Mouse (Mus musculus) MEL (cell line): ENCODE measurements around the gene Ccpg1. TPM values are rescaled to one million over a fixed set of nuclear protein-coding genes. Genes with fewer than 3 reads are reported as not detected.
A peak's percentile ranks its signal among the peaks of the same experiment; 100 is the strongest.

Experiments
- DNase-seq: peaks from one replicate; pipeline ENCODE4 v3.0.0; 2011; ENCODE audit warnings: low read depth, low spot score
- H3K27ac ChIP-seq: 2 replicates; pipeline ENCODE4 v1.5.1; 2012; ENCODE audit warnings: low read depth, mild to moderate bottlenecking, control low read depth, low read length, moderate library complexity; ENCODE audit not compliant: control insufficient read depth
- H3K27me3 ChIP-seq, 2 experiments: fragments of 150-350 bp in 1 of 2; sonication (generic) in 1 of 2; 2 replicates each; pipeline ENCODE4 v1.6.1; 2012; ENCODE audit warnings: low read length in 2 of 2, mild to moderate bottlenecking in 2 of 2, improper control_type of control experiment in 1 of 2, moderate library complexity in 1 of 2; ENCODE audit not compliant: insufficient read depth in 2 of 2, control insufficient read depth in 1 of 2
- H3K36me3 ChIP-seq, 2 experiments: 2 replicates each; pipeline ENCODE4 v1.6.1; 2012 to 2014; ENCODE audit warnings: low read length in 2 of 2, improper control_type of control experiment in 1 of 2, inconsistent platforms in 1 of 2, mild to moderate bottlenecking in 1 of 2; ENCODE audit not compliant: insufficient read depth in 2 of 2, control insufficient read depth in 1 of 2
- H3K4me1 ChIP-seq, 2 experiments: fragments of 150-350 bp in 1 of 2; sonication (generic) in 1 of 2; 2 replicates each; pipeline ENCODE4 v1.6.1; 2012; ENCODE audit warnings: low read length in 2 of 2, improper control_type of control experiment in 1 of 2, mild to moderate bottlenecking in 1 of 2; ENCODE audit not compliant: insufficient read depth in 2 of 2, control insufficient read depth in 1 of 2
- H3K4me3 ChIP-seq, 2 experiments: fragments of 150-350 bp in 1 of 2; sonication (generic) in 1 of 2; 2 replicates each; pipeline ENCODE4 v1.5.1; 2012; ENCODE audit warnings: low read depth in 2 of 2, low read length in 2 of 2, mild to moderate bottlenecking in 2 of 2, moderate library complexity in 2 of 2, control low read depth in 1 of 2, improper control_type of control experiment in 1 of 2; ENCODE audit not compliant: control insufficient read depth in 1 of 2, insufficient read depth in 1 of 2
- H3K79me2 ChIP-seq: 2 replicates; pipeline ENCODE4 v1.6.1; 2012; ENCODE audit warnings: mild to moderate bottlenecking, low read length, moderate library complexity; ENCODE audit not compliant: control insufficient read depth, poor library complexity, insufficient read depth
- H3K9ac ChIP-seq: 2 replicates; pipeline ENCODE4 v1.6.1; 2012; ENCODE audit warnings: low read depth, mild to moderate bottlenecking, control low read depth, low read length, moderate library complexity; ENCODE audit not compliant: control insufficient read depth, poor library complexity, severe bottlenecking
- H3K9me3 ChIP-seq: fragments of 150-350 bp; sonication (generic); replicated peaks from 2 replicates; pipeline ENCODE4 v1.6.1; 2012; ENCODE audit warnings: mild to moderate bottlenecking, low read length, improper control_type of control experiment, moderate library complexity; ENCODE audit not compliant: insufficient read depth
- BHLHE40 ChIP-seq: IDR thresholded peaks from 2 replicates; pipeline ENCODE4 v1.6.1; 2012; ENCODE audit warnings: low read depth, mild to moderate bottlenecking, inconsistent platforms, low read length, improper control_type of control experiment, borderline replicate concordance
- CHD1 ChIP-seq: IDR thresholded peaks from 2 replicates; pipeline ENCODE4 v1.6.1; 2012; ENCODE audit warnings: low read depth, mild to moderate bottlenecking, inconsistent platforms, low read length, improper control_type of control experiment
- CHD2 ChIP-seq: IDR thresholded peaks from 2 replicates; pipeline ENCODE4 v1.6.1; 2011; ENCODE audit warnings: low read length, improper control_type of control experiment
- EP300 ChIP-seq, 2 experiments: IDR thresholded peaks; 2 replicates each; pipeline ENCODE4 v1.6.1; 2011; ENCODE audit warnings: improper control_type of control experiment in 2 of 2, low read length in 2 of 2, low read depth in 1 of 2, mild to moderate bottlenecking in 1 of 2
- ETS1 ChIP-seq: IDR thresholded peaks from 2 replicates; pipeline ENCODE4 v1.6.1; 2012; ENCODE audit warnings: low read depth, mild to moderate bottlenecking, inconsistent platforms, low read length, improper control_type of control experiment, moderate library complexity
- GABPA ChIP-seq: IDR thresholded peaks from 2 replicates; pipeline ENCODE4 v1.6.1; 2012; ENCODE audit warnings: low read depth, mild to moderate bottlenecking, inconsistent platforms, low read length, improper control_type of control experiment, moderate library complexity
- GATA1 ChIP-seq: IDR thresholded peaks from 2 replicates; pipeline ENCODE4 v1.6.1; 2011; ENCODE audit warnings: low read depth, low read length, improper control_type of control experiment
- HCFC1 ChIP-seq: IDR thresholded peaks from 2 replicates; pipeline ENCODE4 v1.6.1; 2012; ENCODE audit warnings: low read depth, mild to moderate bottlenecking, inconsistent platforms, low read length, improper control_type of control experiment, moderate library complexity
- JUND ChIP-seq: IDR thresholded peaks from 2 replicates; pipeline ENCODE4 v1.6.1; 2011; ENCODE audit warnings: low read depth, mild to moderate bottlenecking, improper control_type of control experiment, low read length
- KAT2A ChIP-seq: conservative IDR thresholded peaks from 2 replicates; pipeline ENCODE4 v1.6.1; 2012; ENCODE audit warnings: low read depth, low read length, improper control_type of control experiment, inconsistent platforms
- MAFK ChIP-seq: IDR thresholded peaks from 2 replicates; pipeline ENCODE4 v1.6.1; 2011; ENCODE audit warnings: low read depth, mild to moderate bottlenecking, low read length, improper control_type of control experiment, borderline replicate concordance
- MAX ChIP-seq: IDR thresholded peaks from 2 replicates; pipeline ENCODE4 v1.6.1; 2011; ENCODE audit warnings: low read length, improper control_type of control experiment
- MEF2A ChIP-seq: IDR thresholded peaks from 2 replicates; pipeline ENCODE4 v1.6.1; 2014; ENCODE audit warnings: low read depth, mild to moderate bottlenecking, inconsistent platforms, low read length, improper control_type of control experiment; ENCODE audit not compliant: poor library complexity, insufficient replicate concordance, severe bottlenecking; ENCODE audit errors: extremely low read depth
- MYB ChIP-seq: IDR thresholded peaks from 2 replicates; pipeline ENCODE4 v1.6.1; 2011; ENCODE audit warnings: mild to moderate bottlenecking, low read depth, low read length, improper control_type of control experiment
- MYC ChIP-seq: IDR thresholded peaks from 2 replicates; pipeline ENCODE4 v1.6.1; 2011; ENCODE audit warnings: low read depth, mild to moderate bottlenecking, low read length, improper control_type of control experiment, moderate library complexity
- POLR2A ChIP-seq, 2 experiments: IDR thresholded peaks; 2 replicates each; pipeline ENCODE4 v1.6.1; 2011 to 2012; ENCODE audit warnings: low read length in 2 of 2, mild to moderate bottlenecking in 2 of 2, control low read depth in 1 of 2, improper control_type of control experiment in 1 of 2, low read depth in 1 of 2, moderate library complexity in 1 of 2; ENCODE audit not compliant: control insufficient read depth in 1 of 2, insufficient read depth in 1 of 2, poor library complexity in 1 of 2
- RAD21 ChIP-seq: IDR thresholded peaks from 2 replicates; pipeline ENCODE4 v1.6.1; 2011; ENCODE audit warnings: mild to moderate bottlenecking, low read depth, low read length, improper control_type of control experiment
- SIN3A ChIP-seq: IDR thresholded peaks from 2 replicates; pipeline ENCODE4 v1.6.1; 2012; ENCODE audit warnings: low read length, improper control_type of control experiment, inconsistent platforms
- SMC3 ChIP-seq: IDR thresholded peaks from 2 replicates; pipeline ENCODE4 v1.6.1; 2011; ENCODE audit warnings: low read depth, low read length, improper control_type of control experiment
- TAL1 ChIP-seq: IDR thresholded peaks from 2 replicates; pipeline ENCODE4 v1.6.1; 2012; ENCODE audit warnings: mild to moderate bottlenecking, inconsistent platforms, low read length, moderate library complexity, mixed read lengths
- TCF12 ChIP-seq: IDR thresholded peaks from 2 replicates; pipeline ENCODE4 v1.6.1; 2014; ENCODE audit warnings: low read depth, mild to moderate bottlenecking, inconsistent platforms, low read length, improper control_type of control experiment, moderate library complexity
- USF1 ChIP-seq: IDR thresholded peaks from 2 replicates; pipeline ENCODE4 v1.6.1; 2014; ENCODE audit warnings: low read depth, mild to moderate bottlenecking, inconsistent platforms, low read length, improper control_type of control experiment, moderate library complexity
- ZC3H11A ChIP-seq: IDR thresholded peaks from 2 replicates; pipeline ENCODE4 v1.6.1; 2012; ENCODE audit warnings: low read depth, mild to moderate bottlenecking, inconsistent platforms, low read length, improper control_type of control experiment
- ZKSCAN1 ChIP-seq: IDR thresholded peaks from 2 replicates; pipeline ENCODE4 v1.6.1; 2012; ENCODE audit warnings: low read depth, mild to moderate bottlenecking, inconsistent platforms, low read length, improper control_type of control experiment, moderate library complexity
- ZMIZ1 ChIP-seq: IDR thresholded peaks from 2 replicates; pipeline ENCODE4 v1.6.1; 2012; ENCODE audit warnings: low read depth, mild to moderate bottlenecking, inconsistent platforms, low read length, improper control_type of control experiment, moderate library complexity
- polyA plus RNA-seq, 2 experiments: library from polyadenylated mRNA; stranded (reverse) in 1 of 2; unstranded in 1 of 2; fragments of >175 nt in 1 of 2; fragments of >200 nt in 1 of 2; gene quantifications; 2 replicates each; pipeline versions ENCODE4 v1.2.1 to v1.2.4; 2012; ENCODE audit warnings: low replicate concordance in 2 of 2, low read depth in 1 of 2; ENCODE audit not compliant: insufficient read length in 2 of 2, insufficient read depth in 1 of 2, missing spikeins in 1 of 2
- total RNA-seq: library from RNA; depleted of rRNA; stranded (reverse); fragments of 300-350 nt; gene quantifications from 2 replicates; pipeline ENCODE4 v1.2.3, GENCODE M21; 2012

The Ccpg1 gene
- total and polyA plus RNA-seq, 3 experiments = 2.1 to 12.5 TPM; not detected in 1

DNA sequence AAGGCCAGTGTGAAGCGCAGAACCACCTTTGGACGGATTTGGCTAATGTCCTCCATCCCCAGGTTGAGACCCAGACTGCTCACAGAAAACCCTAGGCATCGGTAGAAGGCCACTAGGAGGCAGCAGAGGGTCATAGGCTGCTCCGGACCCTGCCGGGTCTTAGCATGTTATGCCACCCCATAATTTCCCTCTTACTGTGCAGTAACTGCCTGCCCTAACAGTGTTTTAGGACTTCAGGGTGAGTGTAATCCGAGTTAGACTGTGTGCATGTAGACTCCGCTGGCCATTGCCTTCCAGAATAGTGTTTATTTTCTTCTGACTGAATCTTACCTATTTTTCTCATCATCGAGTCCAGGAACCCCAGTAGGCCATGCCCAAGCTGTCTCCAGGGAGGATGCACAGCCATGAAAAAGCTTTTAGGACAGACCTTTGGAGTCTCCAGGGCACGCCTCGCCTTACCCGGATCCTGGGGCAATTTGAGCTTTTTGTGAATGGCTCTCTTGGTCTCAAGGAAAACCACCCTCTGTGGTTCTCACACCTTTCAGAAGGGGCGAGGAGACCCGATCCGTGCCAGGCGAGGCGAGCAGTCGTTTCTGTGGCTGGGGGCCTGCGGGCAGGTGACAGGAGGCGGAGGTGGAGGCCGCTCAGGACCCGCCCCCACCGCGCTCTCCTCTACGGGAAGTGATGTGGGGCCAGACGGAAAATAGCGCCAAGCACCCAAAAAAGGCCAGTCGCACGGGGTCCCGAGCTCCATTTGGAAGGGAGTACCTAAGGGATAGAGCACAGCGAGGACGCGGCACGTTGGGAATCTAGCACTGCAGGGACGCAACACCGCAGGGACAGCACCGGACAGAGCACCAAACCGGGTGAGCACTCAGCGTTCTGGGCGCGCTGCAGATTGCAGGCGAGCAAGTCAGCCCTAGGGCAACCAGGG is 59.2 kb downstream of the Ccpg1 start, which contains the start of gene Rab27a (continued):
- TF ChIP-seq SMC3 = peak; percentile 95
- TF ChIP-seq MYB = no peak; the same call in 1 of the 2 replicates
- TF ChIP-seq MAFK = no peak
- TF ChIP-seq RAD21 = peak; percentile 92
- TF ChIP-seq KAT2A = no peak
- no peak for TF ChIP-seq MEF2A
- TF ChIP-seq TAL1 = no peak
- no peak for TF ChIP-seq GATA1
- 0 out of 2 replicates have a peak, but pooled peaks have one; percentile 14 for TF ChIP-seq USF1
- no peak for TF ChIP-seq CHD1
- no peak for TF ChIP-seq TCF12
- no peak for TF ChIP-seq ETS1
- peak; percentile 33; the same call in 1 of the 2 replicates for TF ChIP-seq MAX
- TF ChIP-seq EP300 (IDR thresholded peaks at IDR 0.05; ENCODE audit: low read depth in 1 of 2, low read length in 2 of 2) = no peak
- no peak; the same call in 1 of the 2 replicates for TF ChIP-seq ZMIZ1
- TF ChIP-seq ZC3H11A = peak; percentile 90
- TF ChIP-seq GABPA = no peak
- TF ChIP-seq MYC = peak; percentile 42; the same call in 1 of the 2 replicates
- peak; percentile 57 for TF ChIP-seq SIN3A
- TF ChIP-seq JUND = no peak
- peak; percentile 48; the same call in 1 of the 2 replicates for TF ChIP-seq HCFC1

DNA sequence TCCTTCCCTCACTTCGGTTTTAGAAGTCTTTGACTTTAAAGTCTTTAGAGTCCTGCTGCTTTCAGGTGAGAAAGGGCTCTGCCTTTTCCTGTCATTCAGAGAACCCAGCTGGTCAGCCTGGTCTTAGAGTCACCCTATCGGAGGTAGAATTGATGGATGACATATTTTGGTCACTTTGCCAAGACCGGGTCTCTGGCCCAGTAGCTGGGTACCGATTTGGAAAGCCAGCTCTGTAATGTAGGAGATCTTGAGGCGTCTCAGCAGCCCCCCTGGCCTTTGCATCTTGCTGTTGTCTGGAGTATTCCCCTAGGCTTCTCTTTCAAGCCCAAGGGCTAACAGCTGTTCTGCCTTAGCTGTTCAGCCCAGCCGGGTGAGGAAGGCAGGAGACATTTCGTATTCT is 60.0 kb downstream of the Ccpg1 start:
- Histone ChIP-seq H3K27ac (no peak overlapping the region), H3K36me3 (peaks cover 0 to 30% of the 10 kb centered on the region in 2 experiments; a peak in 2 of 4 replicates), H3K27me3 (no peaks in the 10 kb centered on the region), H3K4me3 (peak overlapping the region; percentile 90 to 97), H3K9ac (peak overlapping the region; percentile 87), H3K9me3 (no peaks in the 10 kb centered on the region), H3K79me2 (peaks cover 10% of the 10 kb centered on the region), H3K4me1 (peaks cover 13 to 34% of the 10 kb centered on the region in 2 experiments)
- DNase-seq = no peak
- TF ChIP-seq KAT2A (no peak), MYB (no peak), TAL1 (no peak), MAX (no peak), ZKSCAN1 (no peak), CHD2 (no peak), ZMIZ1 (no peak), SMC3 (no peak), POLR2A (IDR thresholded peaks at IDR 0.05; ENCODE audit: control insufficient read depth in 1 of 2, insufficient read depth in 1 of 2, low read depth in 1 of 2, low read length in 2 of 2, poor library complexity in 1 of 2) (no peak), BHLHE40 (no peak)
